Mouse (Mus musculus): ENCODE results near the gene Mrpl53. TPM values are rescaled to one million over a fixed set of nuclear protein-coding genes. Genes with fewer than 3 reads are reported as not detected.

The Mrpl53 gene
- total and polyA plus RNA-seq, 3 experiments, result 52.2 to 74.0 (median 55.5) TPM

DNA sequence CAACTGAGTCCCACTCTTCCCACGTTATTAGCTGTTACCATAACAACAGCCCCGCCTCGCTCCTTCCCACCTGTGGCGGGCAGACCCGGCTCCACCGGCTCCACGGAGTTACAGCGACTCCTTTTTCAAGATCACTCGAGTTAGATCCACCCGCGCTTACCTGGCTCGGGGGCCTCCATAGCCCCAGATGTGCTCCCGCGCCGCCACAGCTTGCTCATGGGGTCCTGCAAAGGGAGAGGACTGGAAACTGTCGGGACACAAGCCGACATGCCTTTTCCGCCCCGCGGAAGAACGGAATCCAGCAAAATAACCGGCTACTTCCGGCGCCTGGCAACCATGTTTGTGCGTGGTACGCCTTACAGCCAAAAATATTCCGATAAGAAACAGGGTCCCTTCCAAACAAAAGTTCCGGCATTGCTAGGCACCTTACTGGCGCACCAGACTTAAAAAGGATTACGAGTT is 16.0 kb downstream of the Mrpl53 start:
- H3K36me3 ChIP-seq (replicated peaks in 1 of 2; ENCODE audit: control insufficient read depth in 1 of 2, insufficient read depth in 1 of 2, low read length in 1 of 2), result peaks cover 2 to 9% of the 10 kb centered on the region in 2 experiments
- peak overlapping the region; percentile 94 for H3K9ac ChIP-seq (ENCODE audit: insufficient read depth, low read depth)
- peaks cover 6 to 42% of the 10 kb centered on the region in 2 experiments for H3K4me1 ChIP-seq (ENCODE audit: control insufficient read depth in 1 of 2, insufficient read depth in 2 of 2)
- H3K27me3 ChIP-seq (replicated peaks), result no peaks in the 10 kb centered on the region
- dilution Hi-C loops (cut with MboI; ENCODE audit: extremely low pct_ligation_motif_present, extremely low pct_unique_long_range_greater_than_20kb, low sequenced_read_pairs), result no loop called here
- peak overlapping the region; percentile 80 to 92 (median 88) for H3K4me3 ChIP-seq (replicated peaks in 1 of 3; ENCODE audit: low read depth in 2 of 3, low read length in 2 of 3, poor library complexity in 1 of 3)
- TF ChIP-seq SMC3 (IDR thresholded peaks at IDR 0.05; ENCODE audit: low read depth, low read length) (no peak), EP300 (IDR thresholded peaks at IDR 0.05; ENCODE audit: low read length) (no peak), E2F4 (IDR thresholded peaks at IDR 0.05; ENCODE audit: insufficient replicate concordance, low read depth, low read length) (peak; percentile 33; the same call in 1 of the 2 replicates), POLR2A (IDR thresholded peaks at IDR 0.05; ENCODE audit: low read depth, low read length) (peak; percentile 83), BHLHE40 (IDR thresholded peaks at IDR 0.05; ENCODE audit: low read depth, low read length) (peak; percentile 34; the same call in 1 of the 2 replicates), SIN3A (IDR thresholded peaks at IDR 0.05; ENCODE audit: low read length) (peak; percentile 97), JUN (IDR thresholded peaks at IDR 0.05; ENCODE audit: insufficient read depth, low read depth, low read length) (peak; percentile 19; the same call in 1 of the 2 replicates), NELFE (IDR thresholded peaks at IDR 0.05; ENCODE audit: low read depth, low read length) (peak; percentile 77; the same call in 1 of the 2 replicates), CHD1 (IDR thresholded peaks at IDR 0.05; ENCODE audit: low read depth, low read length) (no peak), KAT2A (IDR thresholded peaks at IDR 0.05; ENCODE audit: insufficient replicate concordance, low read length) (peak; percentile 86; the same call in 1 of the 2 replicates), TBP (conservative IDR thresholded peaks at IDR 0.05; ENCODE audit: low read depth, low read length) (peak; percentile 91), HCFC1 (IDR thresholded peaks at IDR 0.05; ENCODE audit: low read depth, low read length) (peak; percentile 97), GABPA (IDR thresholded peaks at IDR 0.05; ENCODE audit: insufficient replicate concordance, low read depth, low read length) (peak; percentile 31; the same call in 1 of the 2 replicates), JUND (conservative IDR thresholded peaks at IDR 0.05; ENCODE audit: low read depth, low read length) (no peak), IRF4 (IDR thresholded peaks at IDR 0.05; ENCODE audit: low read depth, low read length) (peak; percentile 66; the same call in 1 of the 2 replicates), MXI1 (IDR thresholded peaks at IDR 0.05; ENCODE audit: low read depth, low read length) (peak; percentile 89), ZMIZ1 (IDR thresholded peaks at IDR 0.05; ENCODE audit: low read depth, low read length) (no peak), RCOR1 (conservative IDR thresholded peaks at IDR 0.05; ENCODE audit: low read depth, low read length) (peak; percentile 61), MAFK (IDR thresholded peaks at IDR 0.05; ENCODE audit: insufficient replicate concordance, low read length) (no peak), MAZ (IDR thresholded peaks at IDR 0.05; ENCODE audit: low read depth, low read length) (peak; percentile 42), CTCF (conservative IDR thresholded peaks at IDR 0.05 in 1 of 2, IDR thresholded peaks at IDR 0.05 in 1 of 2; ENCODE audit: low read depth in 2 of 2, low read length in 2 of 2) (no peak), MEF2A (IDR thresholded peaks at IDR 0.05; ENCODE audit: borderline replicate concordance, low read depth, low read length) (peak; percentile 76; the same call in 1 of the 2 replicates), PAX5 (IDR thresholded peaks at IDR 0.05; ENCODE audit: low read length) (no peak), TCF12 (IDR thresholded peaks at IDR 0.05; ENCODE audit: low read depth, low read length) (peak; percentile 87), ETS1 (conservative IDR thresholded peaks at IDR 0.05; ENCODE audit: low read depth, low read length) (no peak; the same call in 1 of the 2 replicates), CHD2 (IDR thresholded peaks at IDR 0.05; ENCODE audit: low read length) (peak; percentile 58; the same call in 1 of the 2 replicates), MYC (IDR thresholded peaks at IDR 0.05; ENCODE audit: low read depth, low read length) (peak; percentile 71; the same call in 1 of the 2 replicates), USF2 (conservative IDR thresholded peaks at IDR 0.05; ENCODE audit: low read depth, low read length) (no peak), UBTF (IDR thresholded peaks at IDR 0.05; ENCODE audit: low read depth, low read length) (no peak), ZNF384 (IDR thresholded peaks at IDR 0.05; ENCODE audit: low read depth, low read length) (0 out of 2 replicates have a peak, but pooled peaks have one; percentile 20), ELF1 (IDR thresholded peaks at IDR 0.05; ENCODE audit: low read depth, low read length) (peak; percentile 95), MAX (IDR thresholded peaks at IDR 0.05; ENCODE audit: low read length) (peak; percentile 54), NRF1 (IDR thresholded peaks at IDR 0.05; ENCODE audit: low read depth, low read length) (peak; percentile 65), POLR2AphosphoS2 (IDR thresholded peaks at IDR 0.05; ENCODE audit: low read depth, low read length) (peak; percentile 29; the same call in 1 of the 2 replicates)
- DNase-seq (ENCODE audit: extremely low read depth), result peak; percentile 96
- H3K27ac ChIP-seq (ENCODE audit: insufficient read depth, low read depth), result no peak overlapping the region
- peak overlapping the region; percentile 82 for H3K4me2 ChIP-seq (ENCODE audit: insufficient read depth, low read depth, poor library complexity, severe bottlenecking)
- in situ Hi-C loops (cut with MboI; ENCODE audit: low pct_ligation_motif_present, low pct_unique_long_range_greater_than_20kb, low sequenced_read_pairs), result no loop called here
- H3K9me3 ChIP-seq (replicated peaks; ENCODE audit: low read length), result no peaks in the 10 kb centered on the region
- no peaks in the 10 kb centered on the region for H3K79me2 ChIP-seq (replicated peaks; ENCODE audit: control insufficient read depth, extremely low read depth, insufficient read depth, poor library complexity, severe bottlenecking)

Data from CH12.LX (cell line).